Mouse (Mus musculus) cerebellum, adult 11-12 months (tissue): ENCODE data around the gene Spon2.
A peak's percentile ranks its signal among the peaks of the same experiment; 100 is the strongest.

ENCODE experiments used
- DNase-seq: peaks from one replicate; pipeline ENCODE4 v3.0.0; 2022

Gene Spon2

DNA sequence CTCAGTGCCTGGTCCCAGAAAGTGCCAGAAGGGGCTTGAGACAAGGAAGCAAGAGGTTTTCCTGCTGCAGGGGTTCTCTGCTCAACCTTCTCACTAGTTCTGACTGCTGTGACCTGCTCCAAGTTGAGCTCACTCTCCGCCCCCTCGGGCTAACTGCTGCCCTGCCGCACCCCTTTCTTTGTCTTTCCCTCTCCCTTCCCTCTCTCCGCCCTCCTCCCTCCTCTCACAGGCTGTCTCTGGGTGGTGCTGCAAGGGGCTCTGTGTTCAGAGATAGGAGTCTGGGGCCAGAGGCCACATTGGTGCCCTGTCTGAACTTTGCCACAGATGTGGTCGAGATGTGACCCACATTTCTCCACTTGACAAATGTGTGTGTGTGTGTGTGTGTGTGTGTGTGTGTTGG lies at the start of gene Spon2:
Gene Spon2, minus strand, starts transcription at position 375 of the 400 bp plus-strand sequence.
- no peak for DNase-seq

DNA sequence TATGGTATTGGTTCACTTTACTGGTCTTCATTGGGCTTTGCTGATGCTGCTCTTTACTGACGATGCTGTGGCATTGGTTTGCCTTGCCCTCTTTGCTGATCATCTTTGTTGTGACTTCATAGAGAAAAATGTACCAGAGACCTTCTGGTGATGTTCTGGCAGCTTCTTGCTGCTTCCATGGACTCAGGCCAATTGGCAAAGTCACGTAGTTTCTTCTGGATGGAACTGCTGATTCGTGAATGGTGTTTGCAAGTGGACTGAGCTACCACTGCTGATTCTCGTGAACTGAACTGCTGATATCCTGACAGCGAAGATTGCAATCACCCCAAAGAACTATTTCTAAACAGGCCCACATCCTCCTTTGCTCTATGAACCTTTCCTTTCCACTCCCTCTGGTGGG lies 36.2 kb upstream of the Spon2 start:
- no peak for DNase-seq

DNA sequence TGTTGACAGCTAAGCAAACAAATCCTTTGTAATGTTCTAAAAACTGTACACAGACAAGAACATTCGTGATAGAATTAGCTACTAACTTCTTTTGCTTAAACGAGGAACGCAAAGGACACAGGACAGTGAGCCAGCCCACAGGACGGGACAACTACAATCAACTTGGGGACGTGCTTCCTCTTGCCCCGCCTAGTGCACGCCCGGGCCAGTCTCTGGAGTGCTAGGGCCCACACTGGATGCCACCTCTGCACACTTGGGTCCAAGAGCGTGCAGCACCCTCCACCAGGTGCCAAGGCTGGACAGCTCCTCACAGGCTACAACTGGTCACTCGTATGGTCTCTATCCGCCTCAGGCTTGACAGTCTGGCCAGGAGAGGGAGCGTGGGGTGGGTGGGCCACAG lies 29.9 kb upstream of the Spon2 start:
- DNase-seq, result no peak

DNA sequence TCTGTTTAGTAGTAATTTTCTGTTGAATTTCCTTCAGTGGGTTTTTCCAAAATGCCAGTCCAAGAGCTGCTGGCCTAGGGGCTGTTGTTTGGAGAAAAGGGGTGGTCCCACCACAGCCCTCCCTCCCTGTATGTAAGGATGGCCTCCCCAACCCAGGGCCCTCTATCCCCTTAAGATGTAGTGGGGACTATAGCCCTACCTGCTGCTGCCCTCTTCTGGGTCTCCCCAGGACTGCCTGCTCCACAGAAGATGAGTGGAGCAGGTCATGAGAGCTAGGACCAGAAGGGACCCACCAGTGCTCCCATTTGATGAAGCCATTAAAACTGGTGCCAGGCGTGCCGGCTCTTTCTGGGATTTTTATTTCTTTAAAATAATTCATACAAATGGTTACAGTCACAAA lies 29.1 kb upstream of the Spon2 start:
- DNase-seq, result no peak

DNA sequence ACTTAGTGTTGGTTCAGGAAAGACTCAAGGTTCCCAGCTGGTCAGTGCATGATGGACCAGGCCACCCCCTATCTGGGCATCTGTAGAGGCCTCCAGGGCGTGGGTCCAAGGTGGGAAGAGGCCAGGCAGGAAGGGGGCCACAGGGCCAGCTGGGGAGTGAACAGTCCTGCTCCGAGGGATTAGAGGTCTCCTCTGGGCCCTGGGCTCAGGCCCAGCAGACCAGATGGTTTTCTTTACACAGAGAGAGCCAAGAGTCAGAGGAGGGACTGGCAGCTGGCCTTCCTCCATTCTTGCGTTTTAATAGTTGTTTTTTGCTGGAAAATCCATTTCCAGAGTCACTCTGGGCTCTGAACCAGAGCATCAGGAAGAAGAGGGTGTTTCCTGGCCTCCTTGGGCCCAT lies 27.4 kb upstream of the Spon2 start:
- peak; percentile 92 for DNase-seq

DNA sequence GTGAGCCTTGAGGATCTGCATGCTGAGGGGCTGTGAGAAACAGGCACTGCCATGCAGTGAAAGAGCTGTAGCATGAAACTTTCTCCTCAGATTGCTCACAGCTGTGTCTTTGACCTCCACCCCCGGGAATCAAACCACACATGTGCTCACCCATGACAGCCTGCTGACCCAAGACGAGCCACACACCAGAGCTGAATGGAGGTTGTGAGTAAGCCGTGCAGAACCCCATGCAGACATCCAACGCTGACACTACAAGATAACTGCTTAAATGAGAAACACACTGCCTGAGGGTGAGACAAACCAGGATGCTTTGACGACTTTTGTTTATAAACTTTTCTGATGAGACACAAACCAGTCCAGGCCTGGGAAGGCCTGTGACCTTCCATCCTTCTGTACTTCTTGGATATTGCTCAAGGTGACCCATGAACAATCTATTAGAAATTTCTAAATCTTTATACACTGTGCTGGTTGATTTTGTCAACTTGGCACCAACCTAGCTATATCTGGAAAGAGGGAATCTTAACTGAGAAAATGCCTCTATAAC lies 26.2 kb upstream of the Spon2 start:
- DNase-seq, result no peak

DNA sequence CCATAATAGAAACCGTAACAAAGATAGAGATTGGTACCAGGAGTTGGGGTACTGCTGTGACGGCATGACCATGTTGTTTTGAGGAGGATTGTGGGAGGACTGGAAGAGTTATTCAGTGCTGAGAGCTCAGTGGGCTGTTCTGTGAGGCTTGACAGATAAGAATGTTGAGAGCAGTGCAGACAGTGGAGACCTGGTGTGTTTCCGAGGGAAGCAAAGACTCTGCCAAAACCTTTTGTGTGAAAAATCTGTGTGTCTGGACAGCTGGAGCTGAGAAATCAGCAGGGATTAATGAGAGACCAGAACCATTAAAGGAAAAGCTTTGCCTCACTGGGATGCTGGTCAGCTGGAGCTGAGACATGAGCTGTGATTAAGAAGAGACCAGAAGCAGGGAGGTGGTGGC lies 21.7 kb upstream of the Spon2 start:
- no peak for DNase-seq

DNA sequence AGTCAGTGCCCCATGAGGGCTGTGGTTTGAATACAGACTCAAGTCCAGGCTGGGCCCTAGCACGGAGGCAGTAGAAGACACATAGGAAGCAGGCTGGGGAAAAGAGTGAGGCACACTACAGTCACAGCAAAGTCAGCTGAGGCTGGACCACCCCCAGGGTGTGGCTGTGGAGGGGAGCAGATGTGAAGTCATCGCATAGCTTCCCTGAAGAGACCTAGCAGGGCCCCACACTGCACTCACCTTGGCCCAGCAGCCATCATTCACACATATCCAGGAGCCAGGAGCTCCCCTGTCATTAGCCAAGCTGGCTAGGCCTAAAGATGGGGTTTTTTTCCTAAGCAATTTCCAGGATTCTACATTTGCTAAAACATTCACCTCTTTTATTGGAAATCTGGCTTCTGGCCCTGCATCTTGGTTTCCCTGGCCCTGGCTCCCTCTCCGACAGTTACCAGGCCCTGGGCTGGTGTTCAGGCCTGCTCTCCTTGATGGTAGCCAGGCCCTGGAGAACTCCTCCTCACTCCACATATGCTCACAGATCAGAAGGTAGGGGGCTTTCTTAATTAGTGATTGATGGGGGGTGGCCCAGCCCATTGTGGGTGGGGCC lies 21.0 kb upstream of the Spon2 start:
- no peak for DNase-seq

DNA sequence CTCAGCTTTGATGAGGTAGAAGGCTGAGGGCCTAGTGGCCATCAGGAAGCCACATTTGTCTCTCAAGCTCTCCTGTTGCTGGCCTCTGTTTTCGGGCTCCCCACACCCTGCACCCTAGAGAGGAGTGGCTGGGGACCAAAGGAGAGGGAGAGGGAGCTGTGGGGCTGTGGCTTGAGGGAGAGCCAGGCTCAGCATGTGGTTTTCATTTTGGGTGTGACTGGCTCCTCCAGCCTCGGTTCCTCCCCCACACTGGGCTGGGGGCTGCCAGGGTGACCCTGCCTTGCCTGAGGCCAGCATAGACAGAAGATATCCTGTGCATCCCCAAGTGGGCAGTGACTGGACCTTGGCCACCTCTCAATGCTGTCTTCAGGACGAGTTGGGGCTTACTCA lies 20.0 kb upstream of the Spon2 start:
- no peak for DNase-seq

DNA sequence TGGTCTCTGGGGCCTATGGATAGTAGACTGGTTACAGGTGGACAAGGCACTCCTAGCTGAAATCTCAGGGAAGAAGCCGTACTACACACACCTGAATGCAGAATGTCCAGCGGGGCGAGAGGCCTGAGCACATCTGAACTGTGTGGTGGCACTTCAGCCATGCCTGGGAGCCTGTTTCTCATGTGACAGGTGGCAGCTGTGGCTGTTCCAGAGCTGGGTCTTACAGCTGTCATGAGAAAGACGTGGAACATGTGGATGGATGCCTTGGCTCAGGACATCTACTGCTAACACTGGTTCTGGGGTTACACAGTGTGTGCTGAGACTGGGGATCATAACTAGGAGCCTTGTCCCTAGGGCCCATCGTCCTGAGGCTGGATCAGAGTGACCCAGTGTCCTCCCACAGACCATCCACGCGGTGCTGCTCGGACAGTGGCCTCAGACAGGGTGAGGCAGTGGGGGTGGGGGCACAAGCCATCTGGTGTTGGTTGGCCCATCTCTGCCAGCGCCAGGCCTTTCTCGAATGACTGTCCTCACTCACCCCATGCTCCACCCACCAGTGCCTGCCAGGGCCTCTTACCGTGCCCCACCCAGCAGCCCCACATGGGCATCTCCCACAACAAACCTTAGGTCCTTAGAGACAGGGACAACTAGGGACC lies 19.5 kb upstream of the Spon2 start:
- peak; percentile 43 for DNase-seq

DNA sequence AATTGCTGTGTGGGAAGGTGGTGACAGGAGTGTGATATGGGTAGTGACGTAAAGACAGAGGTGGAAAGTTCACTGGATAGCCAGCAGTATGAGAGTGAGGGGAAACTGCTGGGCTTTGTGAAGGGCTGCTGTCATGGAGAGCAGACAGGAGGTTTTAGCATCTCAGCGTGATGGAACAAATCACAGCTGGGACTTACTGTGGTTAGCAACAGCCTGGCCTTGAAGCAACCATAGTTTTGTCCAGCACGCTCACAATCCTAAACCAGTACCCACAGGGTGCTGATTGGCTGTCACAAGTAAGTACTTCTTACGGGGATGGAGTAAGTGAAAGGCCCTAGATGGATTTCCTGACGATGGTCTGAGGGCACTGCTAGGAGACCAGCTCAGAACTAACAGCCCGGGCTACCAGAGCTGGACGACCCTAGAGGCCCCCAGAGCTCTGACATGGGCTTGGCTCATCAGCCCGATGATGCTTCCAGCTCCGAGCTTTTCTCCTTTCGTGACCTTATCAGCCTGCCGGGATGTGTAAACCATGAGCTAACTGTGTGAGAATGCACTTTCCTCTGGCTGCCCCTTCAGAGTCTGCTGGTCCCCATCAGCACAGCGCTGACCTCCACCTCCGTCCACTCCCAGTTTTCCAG lies 16.3 kb upstream of the Spon2 start:
- DNase-seq, result no peak

DNA sequence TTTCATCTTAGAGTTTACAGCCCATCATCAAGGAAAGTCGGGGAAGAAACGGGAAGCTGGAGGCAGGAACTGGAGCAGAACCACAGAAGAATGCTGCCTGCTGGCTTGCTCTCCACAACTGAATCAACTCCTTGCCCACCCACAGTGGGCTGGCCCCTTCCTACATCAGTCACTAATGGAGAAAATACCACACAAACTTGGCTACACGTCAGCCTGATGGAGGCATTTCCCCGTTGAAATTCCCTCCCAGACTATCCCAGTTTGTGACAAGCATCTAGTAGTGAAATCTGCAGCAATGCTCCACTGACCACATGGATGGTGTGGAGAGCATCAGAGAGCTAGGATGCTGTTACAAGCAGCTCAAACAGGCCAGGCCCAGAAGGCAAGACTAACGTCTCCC lies 14.5 kb upstream of the Spon2 start:
- DNase-seq, result no peak

DNA sequence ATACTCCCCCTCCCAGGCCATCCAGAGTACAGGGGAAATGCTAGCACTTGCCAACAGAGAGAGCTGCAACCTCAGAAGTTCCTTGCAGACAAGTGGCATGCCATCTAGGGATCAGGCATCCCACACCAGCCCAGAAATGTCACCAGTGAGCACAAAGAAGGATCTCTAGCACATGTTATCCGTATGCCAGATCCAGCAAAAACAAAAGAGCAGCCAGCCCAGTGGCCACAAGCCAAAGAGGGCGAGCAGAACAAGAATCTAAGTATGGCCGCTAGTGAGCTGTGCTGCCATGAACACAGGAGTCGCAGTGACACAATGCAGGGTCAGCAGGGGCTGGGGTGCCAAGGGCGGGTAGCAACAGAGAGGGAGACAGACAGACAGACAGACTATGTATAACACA lies 12.0 kb upstream of the Spon2 start:
- no peak for DNase-seq

DNA sequence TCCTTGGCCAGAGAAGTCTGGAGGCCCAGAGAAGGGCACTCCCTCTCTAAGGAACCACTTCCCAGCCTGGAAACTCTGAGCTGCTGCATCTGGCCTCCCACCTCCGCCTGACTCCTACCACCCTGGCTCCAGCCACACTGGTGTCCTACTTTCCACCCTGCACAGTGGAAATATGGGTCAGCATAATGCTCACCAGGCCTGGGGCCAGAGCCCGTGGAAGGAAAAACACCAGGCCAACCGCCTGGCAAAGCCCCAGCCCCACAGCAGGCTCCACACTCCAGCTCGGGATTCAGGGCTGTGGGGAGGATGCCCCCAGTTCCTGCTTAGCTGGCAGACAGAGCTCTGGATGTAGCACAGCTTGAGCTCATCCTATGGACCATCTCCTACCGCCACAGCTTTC lies 10.2 kb upstream of the Spon2 start:
- DNase-seq, result peak; percentile 83

DNA sequence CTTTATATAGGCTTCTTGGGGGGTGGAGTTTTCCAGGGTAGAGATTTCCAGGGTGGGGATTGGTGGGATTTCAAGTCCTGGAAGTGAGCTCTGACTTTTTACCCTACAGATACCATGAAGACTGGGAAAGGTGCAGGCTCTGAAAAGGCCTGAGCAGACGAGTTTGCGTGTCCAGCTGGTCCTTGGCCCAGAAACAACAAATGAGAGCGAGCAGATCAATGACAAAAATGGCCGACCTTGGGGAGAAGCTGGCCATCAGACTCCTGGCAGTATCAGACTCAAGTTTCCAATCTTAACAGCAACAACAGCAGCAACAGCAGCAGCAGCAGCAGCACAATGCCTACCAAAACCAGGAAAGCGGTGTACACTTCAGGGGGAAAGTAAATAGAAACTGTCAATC lies 7.4 kb upstream of the Spon2 start:
- no peak for DNase-seq

DNA sequence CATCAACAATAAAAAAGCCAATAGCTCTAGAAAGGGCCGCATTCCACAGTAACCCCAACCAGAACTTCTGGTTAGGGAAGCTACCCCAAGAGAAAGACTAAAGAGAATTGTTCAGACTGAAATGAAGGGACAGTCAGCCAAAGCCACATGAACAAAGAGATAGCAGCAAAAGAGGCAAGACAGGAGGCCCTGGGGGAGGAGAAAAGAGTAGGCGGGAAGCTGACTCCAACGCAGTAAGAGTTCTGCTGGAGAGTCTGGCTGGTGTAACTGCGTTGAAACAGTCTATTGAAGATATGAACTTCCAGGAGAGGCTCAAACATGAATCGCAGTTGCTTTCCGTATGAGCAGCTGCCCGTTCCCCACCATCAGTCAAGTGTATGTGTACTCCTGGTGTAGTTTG lies 6.2 kb upstream of the Spon2 start:
- DNase-seq, result no peak

DNA sequence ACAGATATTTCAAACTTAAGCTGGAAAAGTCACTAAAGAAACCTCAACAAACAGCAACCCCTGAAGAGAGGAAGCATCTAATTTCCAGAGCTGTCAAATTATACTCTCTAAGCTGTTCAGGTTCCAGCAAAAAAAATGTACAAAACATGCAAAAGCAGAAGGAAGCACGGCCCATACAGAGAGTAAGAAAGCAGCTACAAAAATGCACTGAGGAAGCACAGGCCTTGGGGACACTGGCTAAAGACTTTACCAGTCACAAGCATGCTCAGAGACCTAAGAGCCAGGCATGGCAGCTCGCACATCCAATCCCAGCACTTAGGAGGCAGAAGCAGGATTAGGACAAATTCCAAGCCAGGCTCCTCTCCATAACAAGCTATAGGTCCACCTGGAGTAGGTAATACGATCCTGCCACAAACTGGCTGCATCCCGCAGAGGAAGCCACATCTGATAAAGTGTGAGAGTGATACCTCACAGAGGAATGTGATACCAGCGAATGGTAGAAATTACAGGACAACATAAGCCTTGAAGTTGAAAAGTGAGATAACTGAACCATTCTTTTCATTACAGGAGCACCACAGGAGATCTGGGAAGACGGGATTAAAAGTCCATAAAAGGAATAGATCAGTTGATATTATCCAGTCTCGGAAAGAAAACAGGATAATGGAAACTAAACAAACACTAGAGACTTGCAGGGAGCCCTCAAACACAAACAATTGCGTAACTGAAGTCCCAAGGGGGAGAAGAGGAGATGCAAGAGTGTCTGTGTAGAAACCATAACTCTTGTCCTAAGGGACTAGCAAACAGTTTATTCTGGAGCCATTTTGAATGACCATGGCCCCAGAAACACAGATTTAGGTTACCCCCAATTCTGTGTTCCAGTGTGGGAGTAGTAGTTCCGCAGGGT lies 4.8 kb upstream of the Spon2 start:
- no peak for DNase-seq

DNA sequence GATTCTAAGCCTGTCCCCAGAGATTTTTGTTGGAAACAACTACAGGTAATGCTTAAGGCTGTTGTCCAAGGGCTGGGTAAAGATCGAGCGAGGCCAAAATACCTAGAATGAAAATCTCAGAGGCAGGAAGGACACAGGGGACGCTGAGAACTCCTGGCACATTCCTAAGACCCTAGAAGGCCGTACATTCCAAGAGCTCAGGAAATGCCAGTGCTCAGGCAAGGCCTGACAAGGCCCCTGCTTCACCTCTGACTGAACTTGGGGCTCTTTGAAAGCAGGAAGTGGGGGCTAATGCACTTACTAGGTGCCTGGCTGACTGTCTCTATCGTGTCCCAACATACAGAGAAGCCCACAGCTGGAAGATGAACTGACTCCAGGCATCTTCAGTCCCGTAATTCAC lies 4.1 kb upstream of the Spon2 start:
- DNase-seq, result no peak

DNA sequence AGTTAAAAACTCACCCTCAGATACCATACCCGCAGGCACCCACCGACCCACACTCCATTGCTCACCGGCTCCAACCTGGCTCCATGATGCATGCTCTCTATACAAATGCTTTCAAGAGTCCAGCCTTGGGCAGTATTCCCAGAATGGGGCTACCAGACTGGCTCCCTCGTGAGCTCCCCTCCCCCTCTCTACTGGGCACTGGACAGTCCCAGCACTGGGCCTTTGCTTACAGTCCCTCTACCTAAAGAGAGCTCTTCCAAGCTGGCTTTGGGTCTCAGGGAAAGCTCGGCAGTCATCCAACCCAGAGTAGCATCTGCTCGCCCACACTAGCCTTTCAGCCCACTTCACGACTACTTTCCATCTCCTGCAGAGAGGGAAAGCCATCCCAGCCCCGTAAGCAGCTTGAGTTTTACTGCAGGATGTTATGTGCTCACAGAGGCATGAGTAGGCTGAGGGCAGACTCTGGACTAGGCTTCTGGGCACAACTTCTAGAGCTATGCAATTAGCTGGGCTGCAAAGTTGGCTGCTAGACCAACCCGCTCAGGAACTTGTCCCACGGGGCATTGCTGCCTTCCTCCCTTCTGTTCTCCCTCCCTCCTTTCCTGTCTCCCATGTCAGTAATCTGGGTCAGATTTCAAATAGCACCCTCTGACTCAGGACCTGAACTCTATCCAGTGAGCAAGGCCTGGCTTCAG lies 2.2 kb upstream of the Spon2 start:
- no peak for DNase-seq

DNA sequence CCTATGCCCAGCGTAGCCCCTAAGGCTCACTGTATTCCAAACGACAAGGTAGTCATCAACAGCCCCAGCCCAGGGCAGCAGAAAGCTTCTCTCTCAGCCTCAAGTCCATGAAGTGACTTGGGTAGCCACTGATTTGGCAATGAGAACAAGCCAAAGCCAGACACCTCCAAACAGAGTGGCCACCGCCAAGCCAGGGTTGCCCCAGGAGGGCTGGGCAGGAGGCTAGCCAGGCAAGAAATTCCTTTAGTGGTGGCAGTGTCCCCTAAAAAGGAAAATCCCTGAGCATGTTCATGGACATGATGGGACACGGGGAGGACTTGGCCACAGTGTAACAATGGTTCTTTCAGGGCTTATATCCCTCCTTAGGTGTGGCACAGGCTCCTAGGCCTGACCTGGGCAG lies 1.6 kb upstream of the Spon2 start:
- no peak for DNase-seq

DNA sequence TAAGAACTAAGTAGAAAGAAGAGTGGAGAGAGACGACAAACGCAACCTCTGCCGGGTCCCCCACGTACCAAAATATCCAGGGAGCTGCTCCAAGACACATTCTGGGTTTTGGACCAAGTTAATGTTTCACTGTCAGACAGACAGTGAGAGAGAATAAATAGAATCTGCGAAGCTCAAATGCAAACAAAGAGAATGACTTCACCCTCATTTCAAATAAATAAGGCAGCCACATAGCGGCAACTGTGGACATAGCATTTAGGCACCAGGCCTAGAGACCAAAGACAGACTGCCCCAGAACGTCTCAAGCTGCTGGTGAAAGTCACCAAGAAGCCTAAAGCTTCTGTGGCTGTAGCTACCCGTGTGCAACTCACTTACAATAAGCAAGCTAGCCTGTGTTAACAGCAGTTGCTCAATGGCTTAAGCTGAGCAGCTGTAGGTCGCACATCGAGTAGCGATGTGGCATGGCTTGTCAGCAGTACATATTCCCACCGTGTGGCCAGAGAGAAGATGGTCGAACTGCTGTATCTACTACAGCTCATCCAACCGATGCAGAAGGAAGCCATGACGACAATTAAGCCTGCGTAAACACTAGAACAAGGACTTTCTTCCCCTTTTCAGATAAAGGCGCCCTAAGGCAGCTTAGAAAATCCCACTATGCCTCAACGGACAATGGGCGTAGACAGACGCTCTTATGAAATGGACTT lies 643 bp upstream of the Spon2 start:
- no peak for DNase-seq

DNA sequence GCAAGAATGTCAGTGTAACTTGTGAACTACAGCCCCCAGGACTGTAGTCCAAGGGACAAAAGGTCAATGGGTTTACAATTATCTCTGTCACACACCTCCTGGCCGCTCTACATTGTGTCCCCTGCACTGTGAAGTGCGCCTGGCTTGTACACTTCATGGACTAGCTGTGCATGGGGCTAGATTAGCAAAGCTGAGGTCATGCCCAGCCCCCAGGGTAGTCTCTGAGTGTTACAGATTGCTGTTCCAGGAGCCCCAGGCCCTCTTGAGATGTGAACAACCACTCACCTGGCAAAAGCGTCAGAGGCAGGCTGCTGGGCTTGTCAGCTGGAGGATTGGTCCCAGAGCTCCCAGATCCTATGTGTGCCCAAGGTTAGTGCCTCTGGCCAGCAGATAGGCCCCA lies 592 bp downstream of the Spon2 start:
- DNase-seq, result no peak
